Mouse (Mus musculus) intestine, embryonic 15.5 days (tissue): Measurements from ENCODE around the gene 2410015M20Rik. TPM values are rescaled to one million over a fixed set of nuclear protein-coding genes. Genes with fewer than 3 reads are reported as not detected.
A peak's percentile ranks its signal among the peaks of the same experiment; 100 is the strongest.

ENCODE experiments used
- ATAC-seq: fragments of 200-750 bp; cut with Nextera tagmentation; 2 replicates; pipeline ENCODE4 v1.8.0; 2017; ENCODE audit warnings: moderate TSS enrichment, moderate library complexity
- H3K27ac ChIP-seq: fragments of 300-500 bp; sonication (generic); 2 replicates; pipeline ENCODE4 v1.5.1; 2015; ENCODE audit warnings: mild to moderate bottlenecking, inconsistent platforms
- H3K27me3 ChIP-seq: fragments of 300-500 bp; sonication (generic); replicated peaks from 2 replicates; pipeline ENCODE4 v1.6.1; 2015; ENCODE audit warnings: inconsistent platforms
- H3K36me3 ChIP-seq: fragments of 300-500 bp; sonication (generic); 2 replicates; pipeline ENCODE4 v1.6.1; 2015; ENCODE audit warnings: inconsistent platforms
- H3K4me1 ChIP-seq: fragments of 300-500 bp; sonication (generic); replicated peaks from 2 replicates; pipeline ENCODE4 v1.6.1; 2015; ENCODE audit warnings: inconsistent platforms
- H3K4me2 ChIP-seq: fragments of 300-500 bp; sonication (generic); replicated peaks from 2 replicates; pipeline ENCODE4 v1.6.1; 2015; ENCODE audit warnings: mild to moderate bottlenecking, inconsistent platforms
- H3K4me3 ChIP-seq: fragments of 300-500 bp; sonication (generic); replicated peaks from 2 replicates; pipeline ENCODE4 v1.5.1; 2015; ENCODE audit warnings: inconsistent platforms
- H3K9ac ChIP-seq: fragments of 300-500 bp; sonication (generic); 2 replicates; pipeline ENCODE4 v1.6.1; 2015; ENCODE audit warnings: inconsistent platforms
- H3K9me3 ChIP-seq: fragments of 300-500 bp; sonication (generic); 2 replicates; pipeline ENCODE4 v1.6.1; 2016; ENCODE audit warnings: inconsistent platforms
- WGBS: fragments of 180-500 bp; shearing (Covaris S2); methylation state at CpG from one replicate; pipeline ENCODE4 v1.1.7; 2015; 5-methylcytosine and 5-hydroxymethylcytosine counted together
- polyA plus RNA-seq: library from polyadenylated mRNA; unstranded; fragments of >200 nt; fragmentation: Nextera tagmentation; extraction: Ambion mirVana; gene quantifications from 2 replicates; pipeline ENCODE4 v1.2.1, GENCODE M21; 2015

2410015M20Rik gene
- polyA plus RNA-seq, 1 experiment from 2014 or later: 283 TPM

GRCm38 (mm10) chr17:56611861-56612564, 2.4 kb upstream of the 2410015M20Rik start:
- H3K27ac ChIP-seq: peak overlapping the region; percentile 6; the same call in 1 of the 2 replicates
- H3K4me1 ChIP-seq: peaks cover 33% of the 10 kb centered on the region
- peak; percentile 5; the same call in 1 of the 2 replicates for ATAC-seq
- H3K36me3 ChIP-seq: peaks cover 28% of the 10 kb centered on the region
- H3K4me3 ChIP-seq: 0 out of 2 replicates have a peak overlapping the region, but pooled peaks have one; percentile 3
- H3K27me3 ChIP-seq: no peaks in the 10 kb centered on the region
- WGBS: 18% methylated on average over 14 of the region's 14 CpGs
- peak overlapping the region; percentile 33; the same call in 1 of the 2 replicates for H3K4me2 ChIP-seq
- H3K9me3 ChIP-seq: no peaks in the 10 kb centered on the region
- no peak overlapping the region for H3K9ac ChIP-seq

GRCm38 (mm10) chr17:56611323-56611722, 1.8 kb upstream of the 2410015M20Rik start:
- ATAC-seq: no peak
- no peaks in the 10 kb centered on the region for H3K9me3 ChIP-seq
- H3K4me2 ChIP-seq: no peak overlapping the region
- WGBS: 82% methylated on average over 2 of the region's 2 CpGs
- no peak overlapping the region for H3K4me3 ChIP-seq
- H3K36me3 ChIP-seq: peaks cover 31% of the 10 kb centered on the region
- no peak overlapping the region for H3K9ac ChIP-seq
- H3K27ac ChIP-seq: peak overlapping the region; percentile 6; the same call in 1 of the 2 replicates
- H3K4me1 ChIP-seq: peaks cover 33% of the 10 kb centered on the region
- H3K27me3 ChIP-seq: no peaks in the 10 kb centered on the region

GRCm38 (mm10) chr17:56608699-56609098, 872 bp downstream of the 2410015M20Rik start:
- Histone ChIP-seq H3K27ac (peak overlapping the region; percentile 75), H3K4me2 (peak overlapping the region; percentile 64), H3K9me3 (no peaks in the 10 kb centered on the region), H3K9ac (peak overlapping the region; percentile 58), H3K4me3 (peak overlapping the region; percentile 58), H3K36me3 (peaks cover 34% of the 10 kb centered on the region), H3K27me3 (no peaks in the 10 kb centered on the region), H3K4me1 (peaks cover 16% of the 10 kb centered on the region)
- WGBS: 43% methylated on average over 5 of the region's 5 CpGs
- ATAC-seq: no peak

- WGBS: 79% methylated on average over 3 of the region's 3 CpGs
- H3K27ac ChIP-seq: no peak overlapping the region
- no peak overlapping the region for H3K4me3 ChIP-seq
- peaks cover 16% of the 10 kb centered on the region for H3K4me1 ChIP-seq
- H3K9me3 ChIP-seq: no peaks in the 10 kb centered on the region
- no peak overlapping the region; the same call in 1 of the 2 replicates for H3K4me2 ChIP-seq
- H3K36me3 ChIP-seq: peaks cover 45% of the 10 kb centered on the region
- ATAC-seq: no peak
- no peak overlapping the region for H3K9ac ChIP-seq
- H3K27me3 ChIP-seq: no peaks in the 10 kb centered on the region
These were observed 2.0 kb downstream of the 2410015M20Rik start for GRCm38 (mm10) chr17:56607521-56608062.

- H3K4me1 ChIP-seq: peaks cover 6% of the 10 kb centered on the region
- H3K36me3 ChIP-seq: peaks cover 64% of the 10 kb centered on the region
- H3K27me3 ChIP-seq: no peaks in the 10 kb centered on the region
- H3K4me3 ChIP-seq: no peak overlapping the region
- WGBS: 82% methylated on average over 9 of the region's 9 CpGs
- H3K27ac ChIP-seq: no peak overlapping the region
- H3K4me2 ChIP-seq: no peak overlapping the region
- H3K9me3 ChIP-seq: no peaks in the 10 kb centered on the region
- no peak overlapping the region for H3K9ac ChIP-seq
- ATAC-seq: no peak
These were observed 4.1 kb downstream of the 2410015M20Rik start for GRCm38 (mm10) chr17:56605431-56605830.

GRCm38 (mm10) chr17:56604422-56604821, 5.1 kb downstream of the 2410015M20Rik start:
- Histone ChIP-seq H3K27me3 (no peaks in the 10 kb centered on the region), H3K9me3 (no peaks in the 10 kb centered on the region), H3K9ac (no peak overlapping the region), H3K36me3 (peaks cover 71% of the 10 kb centered on the region), H3K4me3 (no peak overlapping the region), H3K27ac (no peak overlapping the region), H3K4me1 (peaks cover 6% of the 10 kb centered on the region), H3K4me2 (no peak overlapping the region)
- no peak for ATAC-seq
- 90% methylated on average over 3 of the region's 3 CpGs for WGBS

GRCm38 (mm10) chr17:56604070-56604380, 5.5 kb downstream of the 2410015M20Rik start:
- WGBS: 83% methylated on average over 9 of the region's 9 CpGs
- Histone ChIP-seq H3K4me1 (peaks cover 6% of the 10 kb centered on the region), H3K4me3 (no peak overlapping the region)

GRCm38 (mm10) chr17:56603186-56604069, 6.1 kb downstream of the 2410015M20Rik start:
- Histone ChIP-seq H3K9me3 (no peaks in the 10 kb centered on the region), H3K4me1 (peaks cover 3% of the 10 kb centered on the region), H3K27me3 (no peaks in the 10 kb centered on the region), H3K9ac (no peak overlapping the region), H3K4me3 (no peak overlapping the region), H3K27ac (no peak overlapping the region), H3K36me3 (peaks cover 71% of the 10 kb centered on the region), H3K4me2 (no peak overlapping the region)
- ATAC-seq: 0 out of 2 replicates have a peak, but pooled peaks have one; percentile 13
- WGBS: 95% methylated on average over 28 of the region's 28 CpGs

More at GRCm38 (mm10) chr17:56604070-56604380, 5.5 kb downstream of the 2410015M20Rik start:
- Histone ChIP-seq H3K36me3 (peaks cover 71% of the 10 kb centered on the region), H3K4me2 (no peak overlapping the region), H3K9ac (no peak overlapping the region), H3K9me3 (no peaks in the 10 kb centered on the region), H3K27ac (no peak overlapping the region), H3K27me3 (no peaks in the 10 kb centered on the region)
- no peak for ATAC-seq

- Histone ChIP-seq H3K4me2 (no peak overlapping the region), H3K9me3 (no peaks in the 10 kb centered on the region), H3K36me3 (peaks cover 73% of the 10 kb centered on the region), H3K27ac (no peak overlapping the region), H3K4me3 (no peak overlapping the region), H3K27me3 (no peaks in the 10 kb centered on the region), H3K4me1 (0 out of 2 replicates have a peak, but pooled peaks cover 8% of the 10 kb centered on the region), H3K9ac (no peak overlapping the region)
- ATAC-seq: no peak
- WGBS: 78% methylated on average over 8 of the region's 8 CpGs
These were observed 15.9 kb downstream of the 2410015M20Rik start for GRCm38 (mm10) chr17:56593527-56594271.

- Histone ChIP-seq H3K36me3 (peaks cover 75% of the 10 kb centered on the region), H3K4me2 (no peak overlapping the region), H3K4me3 (no peak overlapping the region), H3K27ac (no peak overlapping the region), H3K27me3 (no peaks in the 10 kb centered on the region), H3K9ac (no peak overlapping the region), H3K4me1 (peaks cover 15% of the 10 kb centered on the region; the same call in 1 of the 2 replicates), H3K9me3 (no peaks in the 10 kb centered on the region)
- ATAC-seq: no peak
These were observed 17.0 kb downstream of the 2410015M20Rik start for GRCm38 (mm10) chr17:56592553-56592952.

- ATAC-seq: no peak
- whole genome bisulfite sequencing: 88% methylated on average over 4 of the region's 4 CpGs
These were observed 20.6 kb downstream of the 2410015M20Rik start for GRCm38 (mm10) chr17:56588921-56589320.

More at GRCm38 (mm10) chr17:56588921-56589320, 20.6 kb downstream of the 2410015M20Rik start:
- Histone ChIP-seq H3K27ac (no peak overlapping the region), H3K4me1 (peaks cover 29% of the 10 kb centered on the region), H3K4me3 (no peak overlapping the region), H3K9me3 (no peaks in the 10 kb centered on the region), H3K4me2 (no peak overlapping the region), H3K36me3 (peaks cover 53% of the 10 kb centered on the region), H3K27me3 (no peaks in the 10 kb centered on the region), H3K9ac (no peak overlapping the region)
